Mouse (Mus musculus): Measurements from ENCODE around the gene Asf1b. TPM values are rescaled to one million over a fixed set of nuclear protein-coding genes. Genes with fewer than 3 reads are reported as not detected.

Asf1b gene
- total RNA-seq (2021), result 1 to 10 TPM; 7.6 to 7.8 TPM

- intact Hi-C loops (cut with DNase I), result loop anchor here (1.0 to 5.0 kb wide), 3 partner anchors 42 to 173 kb away; partner anchors contain the start of genes Adgrl1 and Samd1
- peak; percentile 97 to 98 for DNase-seq
These were observed at the start of gene Asf1b, which contains the start of gene Gm10644 for GRCm38 (mm10) chr8:83955106-83955957. Gene Asf1b, plus strand, starts transcription at chr8:83955507. Gene Gm10644, minus strand, starts transcription at chr8:83955205.

- intact Hi-C loops (cut with DNase I), result no loop called here
- DNase-seq, result no peak
These were observed 46.7 kb upstream of the Asf1b start for GRCm38 (mm10) chr8:83908583-83908982.

GRCm38 (mm10) chr8:83909311-83909710, 46.0 kb upstream of the Asf1b start:
- intact Hi-C loops (cut with DNase I), result no loop called here
- DNase-seq, result no peak

GRCm38 (mm10) chr8:83911809-83912731, 43.2 kb upstream of the Asf1b start:
- intact Hi-C loops (cut with DNase I), result no loop called here
- DNase-seq, result no peak

- DNase-seq, result no peak
- intact Hi-C loops (cut with DNase I), result no loop called here
These were observed 41.1 kb upstream of the Asf1b start for GRCm38 (mm10) chr8:83914232-83914631.

- intact Hi-C loops (cut with DNase I), result no loop called here
These were observed 40.4 kb upstream of the Asf1b start for GRCm38 (mm10) chr8:83914860-83915259.

GRCm38 (mm10) chr8:83916015-83916414, 39.3 kb upstream of the Asf1b start:
- no peak for DNase-seq
- intact Hi-C loops (cut with DNase I), result no loop called here

More at GRCm38 (mm10) chr8:83914860-83915259, 40.4 kb upstream of the Asf1b start:
- DNase-seq, result peak in 1 of 2 experiments; percentile 19

GRCm38 (mm10) chr8:83917566-83917965, 37.7 kb upstream of the Asf1b start:
- intact Hi-C loops (cut with DNase I), result no loop called here
- DNase-seq, result no peak

- intact Hi-C loops (cut with DNase I), result loop anchor here (1.0 kb wide), 1 partner anchor 138 kb away; no protein-coding TSS in a partner anchor
- DNase-seq, result peak; percentile 76 to 90
These were observed 33.7 kb upstream of the Asf1b start for GRCm38 (mm10) chr8:83921558-83921957.

GRCm38 (mm10) chr8:83922727-83923126, 32.6 kb upstream of the Asf1b start:
- intact Hi-C loops (cut with DNase I), result no loop called here
- DNase-seq, result no peak

- intact Hi-C loops (cut with DNase I), result no loop called here
- DNase-seq, result no peak
These were observed 30.7 kb upstream of the Asf1b start for GRCm38 (mm10) chr8:83924585-83924984.

GRCm38 (mm10) chr8:83926266-83926665, 29.0 kb upstream of the Asf1b start:
- intact Hi-C loops (cut with DNase I), result no loop called here
- DNase-seq, result no peak

GRCm38 (mm10) chr8:83934222-83934621, 21.1 kb upstream of the Asf1b start:
- intact Hi-C loops (cut with DNase I), result no loop called here
- no peak for DNase-seq

- no peak for DNase-seq
- intact Hi-C loops (cut with DNase I), result no loop called here
These were observed 20.3 kb upstream of the Asf1b start for GRCm38 (mm10) chr8:83934994-83935393.

- intact Hi-C loops (cut with DNase I), result no loop called here
- no peak for DNase-seq
These were observed 19.9 kb upstream of the Asf1b start for GRCm38 (mm10) chr8:83935435-83935834.

- intact Hi-C loops (cut with DNase I), result no loop called here
- DNase-seq, result no peak
These were observed 17.7 kb upstream of the Asf1b start for GRCm38 (mm10) chr8:83937645-83938044.

- intact Hi-C loops (cut with DNase I), result no loop called here
- no peak for DNase-seq
These were observed 17.0 kb upstream of the Asf1b start for GRCm38 (mm10) chr8:83938330-83938729.

- intact Hi-C loops (cut with DNase I), result no loop called here
- DNase-seq, result no peak
These were observed 14.1 kb upstream of the Asf1b start for GRCm38 (mm10) chr8:83941066-83941677.

GRCm38 (mm10) chr8:83942446-83942845, 12.9 kb upstream of the Asf1b start:
- intact Hi-C loops (cut with DNase I), result no loop called here
- DNase-seq, result no peak

GRCm38 (mm10) chr8:83945540-83945939, 9.8 kb upstream of the Asf1b start:
- intact Hi-C loops (cut with DNase I), result no loop called here

GRCm38 (mm10) chr8:83954749-83955105, 580 bp upstream of the Asf1b start:
- no peak for DNase-seq
- intact Hi-C loops (cut with DNase I), result loop anchor here (1.0 to 5.0 kb wide), 3 partner anchors 43 to 172 kb away; partner anchors contain the start of genes Adgrl1 and Samd1

More at GRCm38 (mm10) chr8:83945540-83945939, 9.8 kb upstream of the Asf1b start:
- DNase-seq, result no peak

Measured in heart, postnatal 10 days (tissue).